Mouse (Mus musculus): ENCODE data around the gene Pparg. TPM values are rescaled to one million over a fixed set of nuclear protein-coding genes. Genes with fewer than 3 reads are reported as not detected.

The Pparg gene
- polyA plus RNA-seq, 1 experiment from 2014 or later: 1.4 TPM

DNA sequence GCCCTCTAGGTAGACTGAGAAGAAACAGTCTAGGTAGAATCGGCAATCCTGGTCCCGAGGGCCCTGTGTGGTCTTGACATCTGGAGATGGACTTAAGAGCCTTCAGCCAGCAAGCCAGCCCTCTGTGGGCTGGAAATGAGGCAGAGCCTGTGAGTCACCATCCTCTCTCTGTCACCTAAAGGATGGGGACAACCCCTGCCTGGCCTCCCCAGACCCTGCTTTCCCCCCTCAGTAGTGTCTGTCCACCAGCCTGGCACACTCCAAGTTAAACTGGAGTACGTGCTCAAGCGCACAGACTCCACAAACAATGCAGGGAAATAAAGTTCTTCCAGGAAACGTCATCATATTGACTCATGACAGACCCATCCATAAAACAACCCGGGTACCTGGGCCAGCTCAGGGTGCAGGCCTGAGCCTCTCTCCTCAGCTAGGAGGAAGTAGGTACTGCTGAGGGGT lies 162.0 kb downstream of the Pparg start:
- WGBS (ENCODE audit: insufficient replicate concordance): 58% methylated on average over 6 of the region's 6 CpGs
- no peak overlapping the region for H3K27ac ChIP-seq
- H3K4me2 ChIP-seq: no peak overlapping the region
- peaks cover 7% of the 10 kb centered on the region for H3K27me3 ChIP-seq (replicated peaks)
- no peaks in the 10 kb centered on the region for H3K36me3 ChIP-seq
- H3K9ac ChIP-seq: no peak overlapping the region
- no peak for ATAC-seq
- H3K4me1 ChIP-seq: peaks cover 47% of the 10 kb centered on the region
- no peak overlapping the region for H3K4me3 ChIP-seq
- H3K9me3 ChIP-seq (replicated peaks): no peaks in the 10 kb centered on the region

DNA sequence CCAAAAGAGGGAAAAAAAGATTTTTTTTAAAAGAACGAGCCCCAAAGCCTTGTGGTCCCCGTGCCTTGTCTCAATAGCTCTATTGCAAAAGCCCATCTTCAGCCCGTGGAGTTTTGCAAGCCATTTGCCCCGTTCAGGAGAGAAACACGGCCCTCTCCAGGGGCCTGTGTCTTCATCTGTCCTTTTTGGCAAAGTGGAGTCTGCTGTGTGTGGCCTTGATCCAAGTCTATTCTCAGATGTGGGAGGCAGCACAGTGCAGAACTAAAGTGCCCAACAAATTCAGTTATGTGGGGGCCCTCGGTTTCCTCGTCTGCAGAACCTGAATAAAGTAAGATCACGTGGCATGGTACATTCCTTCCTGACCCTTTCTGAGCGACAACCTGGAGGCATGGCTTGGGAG lies 162.4 kb downstream of the Pparg start:
- Histone ChIP-seq H3K27ac (no peak overlapping the region), H3K4me1 (peaks cover 48% of the 10 kb centered on the region), H3K36me3 (no peaks in the 10 kb centered on the region)

DNA sequence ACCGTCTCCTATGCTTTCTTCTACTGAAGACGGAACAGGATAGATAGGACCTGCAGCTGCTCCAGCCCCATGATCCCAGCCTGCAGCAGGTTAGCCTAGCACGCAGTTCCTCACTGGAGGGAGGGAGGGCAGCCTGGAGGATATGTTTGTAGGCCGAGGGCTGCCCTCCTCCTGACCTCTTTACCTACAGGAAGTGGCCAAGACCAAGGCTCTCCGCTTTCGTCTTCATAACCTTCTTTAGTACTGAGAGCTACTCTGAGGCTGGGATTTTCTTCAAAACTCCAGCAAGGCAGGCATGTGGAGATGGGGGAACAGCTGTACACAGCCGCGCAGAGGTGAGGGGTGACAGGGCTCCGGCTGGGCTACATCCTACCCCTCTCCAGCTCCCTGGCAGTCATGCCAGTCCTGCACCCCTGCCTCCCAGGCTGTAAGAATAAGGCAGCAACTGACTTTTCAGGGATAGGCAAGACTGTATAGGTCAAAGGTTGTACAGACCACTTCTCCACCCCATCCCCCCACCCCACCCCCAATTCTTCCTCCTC lies 163.8 kb downstream of the Pparg start:
- Histone ChIP-seq H3K4me1 (peaks cover 35% of the 10 kb centered on the region), H3K4me2 (no peak overlapping the region), H3K27ac (no peak overlapping the region), H3K36me3 (no peaks in the 10 kb centered on the region), H3K9me3 (replicated peaks) (no peaks in the 10 kb centered on the region), H3K4me3 (no peak overlapping the region), H3K27me3 (replicated peaks) (peaks cover 3% of the 10 kb centered on the region), H3K9ac (no peak overlapping the region)
- ATAC-seq: no peak
- 65% methylated on average over 9 of the region's 9 CpGs for WGBS (ENCODE audit: insufficient replicate concordance)

More for the DNA sequence above, 162.4 kb downstream of the Pparg start:
- WGBS (ENCODE audit: insufficient replicate concordance): 56% methylated on average over 9 of the region's 9 CpGs
- Histone ChIP-seq H3K27me3 (replicated peaks) (peaks cover 7% of the 10 kb centered on the region), H3K9ac (no peak overlapping the region), H3K9me3 (replicated peaks) (no peaks in the 10 kb centered on the region), H3K4me3 (no peak overlapping the region), H3K4me2 (no peak overlapping the region)
- no peak for ATAC-seq

DNA sequence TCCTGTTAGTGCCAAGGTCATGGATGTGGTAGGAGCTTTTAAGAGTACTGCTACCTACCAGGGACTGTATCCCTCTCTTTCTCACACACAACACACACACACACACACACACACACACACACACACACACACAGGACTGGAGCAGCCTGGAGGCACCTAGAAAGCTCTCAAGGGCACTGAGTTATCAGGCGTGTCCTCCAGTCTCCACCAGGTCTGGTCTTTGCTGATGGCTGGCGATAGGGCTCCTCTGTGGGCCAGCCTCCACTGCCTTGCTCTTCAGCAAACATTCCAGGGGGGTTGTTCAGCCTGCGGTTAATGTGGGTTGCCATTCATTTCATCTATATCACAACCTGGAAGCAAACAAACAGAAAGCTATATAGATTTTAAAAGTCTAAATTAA lies 166.7 kb downstream of the Pparg start:
- ATAC-seq: peak; percentile 83
- Histone ChIP-seq H3K4me3 (no peak overlapping the region), H3K9me3 (replicated peaks) (no peaks in the 10 kb centered on the region), H3K27ac (no peak overlapping the region), H3K9ac (no peak overlapping the region), H3K4me2 (no peak overlapping the region), H3K27me3 (replicated peaks) (no peaks in the 10 kb centered on the region), H3K36me3 (no peaks in the 10 kb centered on the region), H3K4me1 (peaks cover 24% of the 10 kb centered on the region)
- WGBS (ENCODE audit: insufficient replicate concordance): 33% methylated on average over 3 of the region's 3 CpGs

DNA sequence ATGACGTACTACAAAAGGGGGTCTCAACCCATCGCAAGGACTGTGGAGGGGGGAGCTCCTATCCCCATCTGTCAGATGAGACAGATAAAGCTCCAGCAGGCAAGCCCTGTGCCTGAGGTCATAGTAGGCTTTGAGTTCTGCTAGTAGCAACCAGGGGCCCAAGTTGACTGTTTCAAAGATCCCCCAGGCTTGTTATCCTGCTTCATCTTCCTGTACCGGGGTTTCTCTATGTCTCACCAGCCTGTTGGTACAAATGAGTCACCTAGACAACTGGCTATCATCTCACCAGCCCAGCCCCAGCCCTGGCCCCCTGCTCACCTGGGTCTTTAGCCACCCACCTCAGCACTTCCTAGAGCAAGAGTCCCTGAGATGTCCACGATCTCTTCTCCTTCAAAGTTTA lies 167.6 kb downstream of the Pparg start:
- no peaks in the 10 kb centered on the region for H3K36me3 ChIP-seq
- no peak for ATAC-seq
- 72% methylated on average over 4 of the region's 4 CpGs for WGBS (ENCODE audit: insufficient replicate concordance)
- H3K27me3 ChIP-seq (replicated peaks): no peaks in the 10 kb centered on the region
- no peak overlapping the region for H3K4me2 ChIP-seq
- H3K4me1 ChIP-seq: peaks cover 24% of the 10 kb centered on the region
- H3K4me3 ChIP-seq: no peak overlapping the region
- H3K9me3 ChIP-seq (replicated peaks): no peaks in the 10 kb centered on the region
- H3K27ac ChIP-seq: no peak overlapping the region
- H3K9ac ChIP-seq: no peak overlapping the region

DNA sequence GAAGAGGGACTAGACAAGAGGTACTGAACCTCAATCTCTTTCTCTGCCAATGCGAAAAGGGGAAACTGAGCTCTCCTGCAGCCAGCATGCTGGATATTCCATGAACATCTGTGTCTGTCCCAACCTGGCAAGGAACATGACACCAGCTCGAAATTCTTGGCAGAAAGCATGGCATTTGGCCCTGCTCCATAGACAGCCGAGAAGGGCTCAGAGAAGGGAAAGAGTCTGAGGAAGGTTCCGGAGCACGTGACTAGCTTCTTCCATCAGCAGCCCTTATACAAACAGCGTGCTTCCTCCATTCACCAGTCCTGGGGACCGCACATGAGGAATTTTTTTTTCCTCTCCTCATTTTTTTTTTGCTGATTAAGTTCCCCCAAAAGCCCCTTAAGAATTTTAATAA lies 173.9 kb downstream of the Pparg start:
- Histone ChIP-seq H3K4me3 (no peak overlapping the region), H3K27me3 (replicated peaks) (no peaks in the 10 kb centered on the region), H3K4me2 (no peak overlapping the region), H3K4me1 (peaks cover 5% of the 10 kb centered on the region; the same call in 1 of the 2 replicates), H3K9me3 (replicated peaks) (no peaks in the 10 kb centered on the region), H3K27ac (no peak overlapping the region), H3K9ac (no peak overlapping the region), H3K36me3 (no peaks in the 10 kb centered on the region)
- ATAC-seq: no peak
- WGBS (ENCODE audit: insufficient replicate concordance): 68% methylated on average over 7 of the region's 7 CpGs

DNA sequence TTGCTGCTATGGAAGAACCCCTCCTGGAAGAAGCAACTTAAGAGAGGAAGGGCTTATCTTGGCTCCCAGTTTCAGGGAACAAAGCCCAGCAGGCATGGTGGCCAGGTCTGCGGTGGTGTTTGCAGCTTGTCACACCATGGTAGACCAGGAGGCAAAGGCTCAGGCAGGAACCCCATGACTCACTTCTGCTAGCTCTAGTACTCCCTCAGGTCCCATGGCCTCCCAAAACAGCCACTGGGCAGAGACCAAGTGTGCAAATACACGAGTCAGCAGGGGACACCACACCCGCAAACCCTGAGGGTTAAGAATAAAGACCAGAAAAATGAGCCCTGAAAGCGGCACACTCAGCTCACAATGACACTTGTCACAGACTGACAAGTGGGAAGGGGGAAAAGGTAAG lies 175.4 kb downstream of the Pparg start:
- H3K27me3 ChIP-seq (replicated peaks): 0 out of 2 replicates have a peak, but pooled peaks cover 3% of the 10 kb centered on the region
- no peaks in the 10 kb centered on the region for H3K9me3 ChIP-seq (replicated peaks)
- H3K4me1 ChIP-seq: peaks cover 5% of the 10 kb centered on the region; the same call in 1 of the 2 replicates
- 57% methylated on average over 4 of the region's 4 CpGs for WGBS (ENCODE audit: insufficient replicate concordance)
- H3K9ac ChIP-seq: no peak overlapping the region
- H3K36me3 ChIP-seq: no peaks in the 10 kb centered on the region
- no peak for ATAC-seq
- H3K4me2 ChIP-seq: no peak overlapping the region
- no peak overlapping the region for H3K27ac ChIP-seq
- no peak overlapping the region for H3K4me3 ChIP-seq

DNA sequence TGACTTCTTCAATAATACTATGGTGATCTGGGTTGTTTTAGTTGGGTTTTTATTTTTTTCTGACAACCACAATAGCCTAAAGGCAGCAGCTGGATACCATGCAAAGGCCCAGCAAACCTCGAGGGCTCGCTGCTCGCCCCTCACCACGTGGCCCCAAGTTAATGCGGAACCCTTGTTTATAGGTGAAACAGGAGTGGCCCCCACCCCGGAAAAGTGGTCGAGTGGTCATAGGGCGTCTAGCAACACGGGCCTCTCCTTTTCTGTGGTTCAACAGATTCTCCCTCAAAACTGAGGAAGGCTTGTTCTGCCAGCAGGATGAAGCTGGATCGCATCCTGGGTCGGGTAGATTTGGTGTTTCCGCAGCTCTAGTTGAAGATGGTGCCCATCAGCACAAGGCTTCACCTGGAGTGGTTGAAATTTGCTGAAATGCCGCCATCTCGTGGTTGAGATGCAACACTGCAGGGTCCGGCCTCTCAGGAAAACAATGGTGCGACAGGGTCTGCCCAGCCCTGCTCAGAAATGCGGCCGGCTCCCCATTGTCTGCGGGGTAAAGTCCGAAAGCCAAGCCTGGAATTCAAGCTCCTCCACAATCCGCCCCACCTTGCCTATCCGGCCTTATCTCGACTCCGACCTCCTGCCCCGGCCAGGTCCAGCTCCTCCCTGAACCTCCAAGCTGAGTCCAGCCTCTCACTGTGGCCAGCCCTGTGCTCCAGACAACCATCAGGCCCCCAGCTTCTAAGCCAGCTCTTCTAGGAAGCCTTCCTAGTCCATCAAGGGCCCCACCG lies 178.1 kb downstream of the Pparg start:
- Histone ChIP-seq H3K4me3 (0 out of 2 replicates have a peak overlapping the region, but pooled peaks have one; percentile 20), H3K27ac (no peak overlapping the region), H3K4me1 (peaks cover 24% of the 10 kb centered on the region), H3K4me2 (peak overlapping the region; percentile 56), H3K27me3 (replicated peaks) (0 out of 2 replicates have a peak, but pooled peaks cover 3% of the 10 kb centered on the region), H3K9ac (0 out of 2 replicates have a peak overlapping the region, but pooled peaks have one; percentile 45), H3K36me3 (no peaks in the 10 kb centered on the region), H3K9me3 (replicated peaks) (no peaks in the 10 kb centered on the region)
- WGBS (ENCODE audit: insufficient replicate concordance): 18% methylated on average over 26 of the region's 26 CpGs
- ATAC-seq: peak; percentile 58

Other genes starting within 250 kb of the Pparg start
- gene Syn2, start 226.0 kb upstream of the Pparg start, polyA plus RNA-seq (2016; fragmentation: Nextera tagmentation; extraction: Ambion mirVana): 0.12 TPM in 1 of 2 replicates, not detected in the other
- gene Gm17482, start 133.6 kb upstream of the Pparg start, polyA plus RNA-seq (2016; fragmentation: Nextera tagmentation; extraction: Ambion mirVana): not detected in 2 replicates
- gene Timp4, start 108.7 kb upstream of the Pparg start, polyA plus RNA-seq (2016; fragmentation: Nextera tagmentation; extraction: Ambion mirVana): 0.02 TPM in 1 of 2 replicates, not detected in the other
- 19.7 and 20.7 TPM in 2 replicates for gene Tsen2, start 183.7 kb downstream of the Pparg start, polyA plus RNA-seq (2016; fragmentation: Nextera tagmentation; extraction: Ambion mirVana)
- 4.9 and 5.1 TPM in 2 replicates for gene Mkrn2os, start 231.6 kb downstream of the Pparg start, polyA plus RNA-seq (2016; fragmentation: Nextera tagmentation; extraction: Ambion mirVana)
- gene Mkrn2, start 241.0 kb downstream of the Pparg start, polyA plus RNA-seq (2016; fragmentation: Nextera tagmentation; extraction: Ambion mirVana): 14.4 and 15.3 TPM in 2 replicates

All from liver, embryonic 12.5 days (tissue).